Mouse (Mus musculus) liver, postnatal 0 days (tissue): ENCODE results near the gene Dagla.

Source experiments
- CTCF ChIP-seq: sonication (generic); IDR thresholded peaks from 2 replicates; pipeline ENCODE4 v1.5.1; 2016; ENCODE audit warnings: antibody characterized with exemption, low read depth
- EP300 ChIP-seq: IDR thresholded peaks from 2 replicates; pipeline ENCODE4 v1.6.1; 2016; ENCODE audit warnings: antibody characterized with exemption, low read depth, mild to moderate bottlenecking

- no peak for TF ChIP-seq CTCF
- TF ChIP-seq EP300 = no peak
These were observed 33.1 kb downstream of the Dagla start for GRCm38 (mm10) chr19:10271592-10271991.
